Mouse (Mus musculus): Measurements from ENCODE around the gene Tex19.2.

Tex19.2 gene

DNA sequence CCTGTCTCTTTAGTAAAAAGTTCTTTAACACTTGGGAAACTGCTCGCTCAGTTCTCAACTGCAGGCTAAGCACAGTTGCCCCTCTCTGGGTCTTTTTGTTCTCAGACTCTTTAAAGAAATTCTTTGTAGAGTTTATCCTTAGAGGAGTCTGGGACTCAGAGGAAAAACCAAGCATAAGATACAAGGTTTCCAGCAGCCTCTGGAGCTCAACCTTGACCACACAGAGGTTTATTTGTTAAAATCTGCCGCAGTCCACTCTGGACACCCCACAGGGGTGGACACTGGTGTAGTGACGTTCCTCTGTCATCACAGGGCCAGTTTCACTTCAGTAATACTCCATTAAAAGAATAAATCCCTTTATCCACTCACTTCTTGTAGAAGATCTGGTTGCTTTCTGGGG, at the start of gene Tex19.2:
Gene Tex19.2, minus strand, starts transcription at position 101 of the 400 bp plus-strand sequence.
- DNase-seq (ENCODE audit: low spot score in 2 of 2), result no peak

DNA sequence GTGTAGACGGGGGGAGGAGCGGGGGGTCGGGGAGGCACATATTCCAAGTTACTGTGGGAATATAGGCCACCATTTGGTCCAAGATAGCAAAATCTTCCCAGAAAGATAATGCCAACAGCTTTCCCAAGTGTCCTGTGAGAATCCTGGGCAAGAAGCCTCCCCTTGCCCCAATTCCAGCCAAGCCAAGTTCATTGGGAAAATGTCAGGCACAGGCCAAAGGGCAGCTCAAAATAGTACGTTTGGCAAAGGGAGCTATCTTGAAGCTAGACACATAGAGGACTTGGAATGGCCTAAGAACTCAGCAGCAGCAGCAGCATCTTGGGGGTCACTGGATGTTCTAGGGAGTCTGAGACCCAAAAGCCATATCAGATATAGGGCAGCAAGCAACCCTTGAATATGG, 45.3 kb upstream of the Tex19.2 start:
- DNase-seq (ENCODE audit: low spot score in 2 of 2), result no peak

DNA sequence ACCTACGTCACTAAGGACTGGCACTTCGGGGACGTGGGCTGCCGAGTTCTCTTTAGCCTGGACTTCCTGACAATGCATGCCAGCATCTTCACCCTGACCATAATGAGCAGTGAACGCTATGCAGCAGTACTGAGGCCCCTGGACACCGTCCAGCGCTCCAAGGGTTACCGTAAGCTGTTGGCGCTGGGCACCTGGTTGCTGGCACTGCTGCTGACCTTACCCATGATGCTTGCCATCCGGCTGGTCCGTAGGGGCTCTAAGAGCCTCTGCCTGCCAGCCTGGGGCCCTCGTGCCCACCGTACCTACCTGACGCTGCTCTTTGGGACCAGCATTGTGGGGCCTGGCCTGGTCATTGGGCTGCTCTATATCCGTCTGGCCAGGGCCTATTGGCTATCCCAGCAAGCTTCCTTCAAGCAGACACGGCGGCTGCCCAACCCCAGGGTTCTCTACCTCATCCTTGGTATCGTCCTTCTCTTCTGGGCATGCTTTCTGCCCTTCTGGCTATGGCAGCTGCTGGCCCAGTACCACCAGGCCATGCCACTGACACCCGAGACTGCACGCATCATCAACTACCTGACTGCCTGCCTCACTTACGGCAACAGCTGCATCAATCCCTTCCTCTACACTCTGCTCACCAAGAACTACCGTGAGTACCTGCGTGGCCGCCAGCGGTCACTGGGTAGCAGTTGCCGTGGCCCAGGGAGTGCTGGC, 42.3 kb upstream of the Tex19.2 start:
- no peak for DNase-seq (ENCODE audit: low spot score in 2 of 2)

DNA sequence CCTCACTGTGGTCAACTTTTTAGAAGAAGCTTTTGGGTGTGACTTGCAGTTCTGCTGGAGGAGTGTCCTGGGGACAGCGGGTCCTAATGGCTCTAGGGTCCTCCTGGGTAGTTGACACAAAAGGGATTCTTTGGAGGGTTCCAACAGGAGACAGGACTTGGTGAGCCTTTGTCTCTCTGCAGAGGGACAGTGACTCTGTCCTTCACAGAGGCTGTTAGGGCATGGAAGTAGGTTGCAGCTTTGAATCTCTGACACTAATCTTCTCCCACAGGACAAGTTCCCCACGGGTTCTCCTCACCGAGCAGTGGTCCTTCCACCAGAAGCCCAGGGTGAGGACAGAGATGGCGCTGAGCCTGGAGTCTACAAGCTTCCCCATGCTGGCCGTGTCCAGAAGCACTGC, 41.5 kb upstream of the Tex19.2 start, which contains the start of gene Uts2r:
Gene Uts2r, plus strand, starts transcription at position 301 of the 400 bp plus-strand sequence.
- no peak for DNase-seq (ENCODE audit: low spot score in 2 of 2)

DNA sequence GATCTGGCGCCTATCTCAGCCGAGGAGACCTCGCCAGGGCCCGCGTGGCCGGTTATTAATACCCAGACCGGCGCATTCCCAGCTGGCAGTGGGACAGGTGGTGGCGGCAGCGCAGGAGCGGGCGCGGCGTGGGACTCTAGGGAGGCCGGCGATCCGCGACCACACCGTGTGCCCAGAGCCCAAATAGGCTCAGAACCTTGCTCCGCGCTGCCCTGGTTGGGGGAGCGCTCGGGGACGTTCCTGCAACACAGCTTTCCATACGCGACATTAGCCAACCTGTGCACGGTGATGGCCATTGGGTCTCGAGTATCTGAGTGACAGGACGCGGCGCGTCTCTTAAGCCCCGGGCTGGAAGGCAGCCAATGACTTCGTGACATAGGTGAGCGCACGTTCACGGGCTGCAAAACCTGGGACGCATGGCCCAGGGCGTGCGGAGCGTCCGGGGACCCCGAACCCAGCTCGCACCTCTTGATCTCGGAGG, 38.0 kb upstream of the Tex19.2 start:
- DNase-seq (ENCODE audit: low spot score in 2 of 2), result no peak

DNA sequence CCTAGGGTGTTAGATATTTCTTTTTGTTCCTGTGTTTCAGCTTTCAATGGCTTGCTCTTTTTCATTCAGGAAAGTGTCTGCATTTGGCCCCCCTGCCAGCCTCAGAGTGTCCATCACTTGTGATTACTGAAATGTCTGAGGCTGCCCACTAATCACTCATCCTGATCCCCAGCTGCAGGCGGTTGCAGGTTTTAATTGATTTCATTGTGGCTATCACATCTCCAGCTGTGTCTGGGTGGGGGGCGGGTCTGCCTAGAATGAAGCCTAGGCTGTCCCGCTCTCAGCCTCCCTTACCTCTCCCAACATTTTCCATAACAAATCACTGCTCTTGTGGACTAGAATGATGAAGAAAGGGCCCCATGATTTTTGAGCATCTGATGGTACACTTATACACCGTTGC, 35.7 kb upstream of the Tex19.2 start:
- DNase-seq (ENCODE audit: low spot score in 2 of 2), result no peak

DNA sequence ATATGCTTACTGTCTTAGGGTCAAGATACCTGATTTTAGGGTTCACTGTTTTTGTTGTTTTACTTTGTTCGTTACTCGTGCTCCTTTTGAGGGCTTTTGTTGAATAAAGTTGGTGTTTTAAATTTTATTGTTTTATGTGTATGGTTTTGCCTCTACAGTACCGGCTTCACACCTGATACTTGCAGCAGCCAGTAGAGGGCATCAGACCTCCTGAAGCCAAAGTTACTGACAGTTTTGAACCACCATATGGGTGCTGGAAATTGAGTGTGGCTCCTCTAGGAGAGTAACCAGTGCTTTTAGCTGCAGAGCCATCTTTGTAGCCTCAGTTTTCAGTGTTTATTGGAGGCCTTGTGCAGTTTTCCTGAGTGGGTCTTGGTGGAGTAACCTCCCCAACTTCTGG, 29.7 kb upstream of the Tex19.2 start:
- DNase-seq (ENCODE audit: low spot score in 2 of 2), result no peak

DNA sequence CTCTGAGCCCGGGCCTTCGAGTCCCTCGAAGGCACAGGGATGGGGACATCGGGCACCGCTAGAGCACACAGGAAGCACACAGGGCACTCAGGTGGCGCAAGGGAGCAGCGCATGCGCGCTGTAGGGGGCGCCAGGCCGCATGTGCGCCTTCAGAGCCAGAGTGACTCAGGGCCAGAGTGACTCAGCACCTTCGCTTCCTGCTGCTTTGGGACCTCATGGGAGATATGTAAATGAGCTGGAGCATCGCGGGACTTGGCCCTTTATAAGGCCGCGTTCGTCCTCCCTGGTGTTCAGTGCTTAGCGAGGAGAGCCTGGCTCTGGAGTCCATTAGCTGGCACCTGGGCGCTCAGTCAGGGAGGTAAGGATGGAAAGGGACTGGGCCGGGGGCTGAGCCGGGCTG, 27.4 kb upstream of the Tex19.2 start, which contains the start of gene Tex19.1:
Gene Tex19.1, plus strand, starts transcription at position 279 of the 400 bp plus-strand sequence.
- DNase-seq (ENCODE audit: low spot score in 2 of 2), result no peak

DNA sequence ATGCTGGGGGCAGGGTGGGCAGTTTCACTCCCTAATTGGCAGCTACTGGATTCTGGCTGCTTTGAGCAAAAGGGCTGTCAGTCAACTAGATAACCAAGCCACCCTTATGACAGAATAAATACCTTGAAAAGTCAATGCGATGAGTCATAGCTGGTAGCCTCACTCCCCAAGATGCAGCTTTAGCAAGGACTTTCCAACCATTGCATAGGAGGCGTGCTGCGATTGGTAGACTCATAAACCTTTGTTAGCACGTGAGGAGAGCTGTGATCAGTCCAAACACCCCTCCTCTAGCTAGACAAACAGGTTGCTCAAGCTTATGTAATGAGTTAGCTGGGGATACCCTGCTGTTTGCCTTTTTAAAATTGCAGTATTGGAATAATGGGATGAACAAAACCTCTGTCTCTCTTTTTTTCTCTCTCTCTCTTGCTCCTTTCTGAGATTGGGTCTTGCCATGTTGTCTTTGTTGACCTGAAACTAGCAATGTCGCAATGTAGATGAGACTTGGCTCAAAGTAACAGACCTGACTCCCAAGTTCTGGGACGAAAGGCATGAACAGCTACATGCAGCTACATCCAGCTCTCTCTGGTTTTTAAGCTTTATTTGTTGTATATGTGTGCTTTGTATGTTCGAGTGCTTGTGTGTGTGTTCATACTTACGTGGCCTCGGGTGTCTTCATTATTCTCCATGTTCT, 25.0 kb upstream of the Tex19.2 start:
- no peak for DNase-seq (ENCODE audit: low spot score in 2 of 2)

DNA sequence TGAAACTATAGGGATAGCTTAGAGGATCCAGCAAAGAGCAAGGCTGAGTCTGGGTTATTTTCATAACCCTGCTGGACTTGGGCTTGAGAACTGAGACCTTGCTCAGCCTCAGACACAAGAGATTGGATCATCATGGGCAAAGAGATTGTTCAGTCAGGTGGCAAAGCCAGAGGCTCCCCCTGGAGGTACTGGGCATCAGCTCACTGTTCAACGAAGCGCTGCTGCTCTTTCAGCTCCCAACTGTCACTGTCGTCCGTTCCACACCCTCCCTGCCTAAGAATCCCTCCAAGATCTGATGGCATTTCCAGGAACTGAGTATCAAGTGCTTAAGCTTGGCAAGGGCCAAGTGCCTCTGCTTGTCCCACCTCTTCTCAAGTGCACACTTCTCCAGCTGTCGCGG, 20.3 kb upstream of the Tex19.2 start:
- DNase-seq (ENCODE audit: low spot score in 2 of 2), result no peak

DNA sequence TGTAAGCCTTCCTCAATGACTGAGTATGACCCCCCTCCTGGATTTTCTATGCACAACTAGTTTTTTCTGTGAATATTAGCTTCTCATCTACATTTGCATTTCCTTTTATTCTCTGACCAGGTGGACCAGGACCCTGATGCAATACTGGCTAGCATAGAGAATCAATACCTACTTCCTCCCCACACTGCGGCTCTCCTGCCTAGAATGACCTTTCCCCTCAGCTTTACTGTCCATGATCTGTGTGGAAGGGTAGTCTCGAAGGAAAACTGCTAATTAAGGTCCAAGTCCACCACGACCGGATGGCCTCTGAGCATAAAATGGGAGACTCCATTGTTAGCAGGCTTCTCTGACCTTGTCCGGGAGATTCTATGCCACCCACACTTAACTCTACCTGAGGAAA, 19.2 kb upstream of the Tex19.2 start:
- DNase-seq (ENCODE audit: low spot score in 2 of 2), result no peak

DNA sequence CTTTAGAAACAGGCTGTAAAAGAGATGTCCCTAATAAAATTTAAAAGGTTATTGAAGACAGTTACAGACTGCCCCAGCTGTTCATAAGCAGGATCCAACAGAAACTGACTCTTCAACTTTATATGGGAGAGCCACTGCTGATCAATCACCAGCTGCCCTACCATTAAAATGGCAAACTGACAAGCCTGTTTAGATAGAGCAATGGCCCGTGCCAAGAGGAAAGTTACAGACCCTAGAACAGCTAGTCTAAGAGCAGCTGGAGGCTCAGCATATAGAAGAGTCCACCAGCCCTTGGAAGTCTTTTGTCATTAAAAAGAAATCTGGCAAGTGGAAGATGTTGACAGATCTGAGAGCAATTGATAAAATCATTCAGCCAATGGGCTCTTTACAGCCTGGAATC, 16.1 kb upstream of the Tex19.2 start:
- no peak for DNase-seq (ENCODE audit: low spot score in 2 of 2)

DNA sequence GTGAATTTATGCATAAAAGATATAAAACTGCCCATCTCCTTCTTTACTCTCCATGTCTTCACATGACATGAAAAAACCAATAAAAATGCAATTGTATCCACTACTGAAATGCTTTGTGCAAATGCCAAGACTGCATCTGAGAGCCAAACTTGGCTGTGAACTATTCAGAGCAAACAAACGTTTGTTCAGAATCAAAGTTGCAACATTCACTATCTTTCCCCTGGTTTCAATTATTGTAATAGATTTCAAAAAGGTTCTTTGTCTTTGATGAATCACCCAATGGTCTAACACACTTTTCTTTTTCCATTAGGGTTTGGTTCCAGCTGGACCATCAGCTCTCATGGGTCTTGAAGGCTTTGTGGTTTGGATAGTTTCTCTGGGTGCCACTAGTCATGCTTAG, 11.1 kb upstream of the Tex19.2 start:
- no peak for DNase-seq (ENCODE audit: low spot score in 2 of 2)

DNA sequence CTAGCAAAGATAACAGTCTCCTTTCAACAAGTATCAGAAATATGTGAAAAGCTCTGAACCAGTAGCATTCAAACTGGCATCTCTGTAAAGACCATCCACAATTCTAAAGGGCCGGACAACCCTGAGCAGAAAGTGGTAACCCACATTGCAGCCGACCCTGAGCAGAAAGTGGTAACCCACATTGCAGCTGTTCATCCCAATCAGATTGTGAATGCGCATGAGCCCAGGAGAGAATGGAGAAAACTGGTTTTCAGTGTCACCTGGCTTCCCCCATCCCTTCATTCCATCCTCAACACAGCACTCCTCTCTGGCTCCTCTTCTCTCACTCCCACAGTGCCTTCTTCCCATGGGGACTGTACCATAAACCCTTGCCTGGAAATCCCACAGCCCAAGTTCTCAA, 9.0 kb upstream of the Tex19.2 start:
- DNase-seq (ENCODE audit: low spot score in 2 of 2), result no peak

DNA sequence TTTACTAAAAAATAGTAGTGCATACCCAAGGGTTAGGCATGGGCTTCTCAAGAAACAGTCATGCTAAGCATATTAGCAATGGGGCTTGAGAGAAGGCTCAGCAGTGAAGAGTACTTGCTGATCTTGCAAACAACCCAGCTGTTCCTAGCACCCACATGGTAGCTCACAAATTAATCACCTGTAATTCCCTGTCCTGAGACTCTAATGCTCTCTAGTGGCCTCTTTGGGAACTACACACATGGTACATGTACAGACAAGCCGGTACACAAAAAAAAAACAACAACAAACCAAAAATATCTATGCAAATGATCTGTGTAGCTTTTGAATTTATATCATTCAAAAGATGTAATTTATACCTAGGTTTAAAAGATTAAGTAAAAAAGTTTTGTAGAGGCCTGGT, 7.9 kb upstream of the Tex19.2 start:
- no peak for DNase-seq (ENCODE audit: low spot score in 2 of 2)

DNA sequence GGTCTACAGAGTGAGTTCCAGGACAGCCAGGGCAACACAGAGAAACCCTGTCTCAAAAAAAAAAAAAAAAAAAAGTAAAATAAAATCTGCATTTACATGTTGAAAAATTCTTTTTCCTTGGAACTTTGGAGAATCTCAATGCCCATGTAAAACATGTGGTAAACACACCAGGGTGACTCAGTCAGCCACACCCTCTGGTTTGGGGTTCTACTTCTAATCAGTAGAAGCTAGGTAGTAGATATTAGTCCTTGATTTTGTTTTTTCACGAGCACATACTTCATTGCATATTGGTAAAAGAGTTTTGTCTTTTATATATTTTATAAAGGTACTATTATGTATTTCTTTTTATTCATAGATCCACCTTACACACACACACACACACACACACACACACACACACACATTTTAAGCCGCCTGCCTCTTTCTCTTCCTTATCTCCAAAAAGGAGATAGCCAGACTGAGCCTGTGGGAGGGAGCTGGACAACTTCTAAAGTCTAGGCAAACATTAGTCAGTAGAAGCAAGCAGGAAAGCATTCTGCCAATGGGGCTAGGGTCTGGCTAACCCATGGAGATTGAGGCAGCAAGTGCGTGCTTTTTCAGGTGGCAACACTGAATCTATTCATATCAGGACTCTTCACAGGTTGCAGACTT, 7.2 kb upstream of the Tex19.2 start:
- DNase-seq (ENCODE audit: low spot score in 2 of 2), result no peak

DNA sequence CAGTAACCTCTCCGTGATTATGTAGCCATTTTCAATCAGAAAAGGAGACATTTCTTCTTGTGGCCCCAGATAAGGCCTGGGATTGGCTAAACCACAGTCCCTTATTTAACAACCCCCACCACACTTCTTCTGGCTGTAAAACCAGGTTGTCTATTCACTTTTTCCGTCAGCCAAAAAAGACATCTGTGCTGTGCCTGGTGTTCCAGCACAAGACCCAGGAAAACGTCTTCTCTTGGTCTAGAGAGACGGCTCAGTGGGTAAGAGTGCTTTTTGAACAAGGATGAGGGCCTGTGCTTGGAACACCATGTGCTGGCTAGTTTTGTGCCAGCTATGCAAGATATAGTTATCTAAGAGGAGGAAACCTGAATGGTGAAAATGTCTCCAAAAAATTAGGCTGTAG, 5.0 kb upstream of the Tex19.2 start:
- DNase-seq (ENCODE audit: low spot score in 2 of 2), result no peak

DNA sequence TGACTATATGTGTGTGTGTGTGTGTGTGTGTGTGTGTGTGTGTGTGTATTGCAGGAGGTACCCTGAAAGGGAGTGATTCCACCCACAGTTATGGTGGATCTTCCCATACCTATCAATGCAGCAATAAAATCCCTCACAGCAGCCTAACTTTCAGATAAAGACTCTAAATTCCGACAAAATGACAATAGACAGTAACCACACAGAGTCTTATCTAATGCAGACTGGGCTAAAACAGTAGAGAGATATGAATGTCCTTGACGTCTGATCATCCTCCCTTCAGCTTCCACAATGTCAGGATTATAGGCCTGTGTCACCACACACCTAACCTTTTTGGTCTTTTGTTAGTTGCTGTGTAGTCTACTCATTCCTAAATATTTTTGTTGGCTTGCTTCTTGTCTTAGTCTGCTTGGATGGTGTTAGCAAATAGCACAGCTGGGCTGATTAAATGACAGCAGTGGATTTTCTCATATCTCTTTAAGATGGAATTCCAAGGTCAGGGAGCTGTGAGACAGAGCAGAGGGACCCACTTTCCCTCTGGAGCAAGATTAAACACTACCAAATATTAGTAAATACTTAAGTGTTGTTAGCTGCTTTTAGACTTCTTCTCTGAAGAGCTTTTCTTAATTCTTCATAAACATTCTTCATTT, 3.7 kb upstream of the Tex19.2 start:
- DNase-seq (ENCODE audit: low spot score in 2 of 2), result no peak

DNA sequence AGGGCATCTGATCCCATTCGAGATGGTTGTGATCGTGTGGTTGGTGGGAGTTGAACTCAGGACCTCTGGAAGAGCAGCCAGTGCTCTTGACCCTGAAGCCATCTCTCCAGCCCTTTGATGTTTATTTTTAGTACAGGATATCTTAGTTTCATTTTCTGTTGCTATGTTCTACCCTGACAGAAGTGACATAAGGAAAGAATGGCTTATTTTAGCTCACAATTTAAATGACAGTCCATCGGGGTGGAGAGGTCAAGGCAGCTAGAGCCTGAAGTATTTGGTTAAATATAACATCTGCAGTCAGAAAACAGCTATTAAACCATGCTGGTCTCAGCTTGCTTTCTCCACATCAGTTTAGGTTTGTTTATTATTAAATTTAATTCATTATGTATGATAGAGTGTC, 2.7 kb upstream of the Tex19.2 start:
- DNase-seq (ENCODE audit: low spot score in 2 of 2), result no peak

DNA sequence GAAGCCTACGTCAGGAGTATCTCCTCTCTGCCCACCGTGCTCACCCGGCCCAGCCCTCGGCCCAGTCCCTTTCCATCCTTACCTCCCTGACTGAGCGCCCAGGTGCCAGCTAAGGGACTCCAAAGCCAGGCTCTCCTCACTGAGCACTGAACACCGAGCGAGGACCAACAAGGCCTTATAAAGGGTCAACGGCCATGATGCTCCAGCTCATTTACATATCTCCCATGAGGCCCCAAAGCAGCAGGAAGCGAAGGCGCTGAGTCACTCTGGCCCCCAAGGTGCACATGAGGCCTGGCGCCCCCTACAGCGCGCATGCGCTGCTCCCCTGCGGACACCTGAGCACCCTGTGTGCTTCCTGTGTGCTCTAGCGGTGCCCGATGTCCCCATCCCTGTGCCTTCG, 371 bp downstream of the Tex19.2 start:
- DNase-seq (ENCODE audit: low spot score in 2 of 2), result no peak

DNA sequence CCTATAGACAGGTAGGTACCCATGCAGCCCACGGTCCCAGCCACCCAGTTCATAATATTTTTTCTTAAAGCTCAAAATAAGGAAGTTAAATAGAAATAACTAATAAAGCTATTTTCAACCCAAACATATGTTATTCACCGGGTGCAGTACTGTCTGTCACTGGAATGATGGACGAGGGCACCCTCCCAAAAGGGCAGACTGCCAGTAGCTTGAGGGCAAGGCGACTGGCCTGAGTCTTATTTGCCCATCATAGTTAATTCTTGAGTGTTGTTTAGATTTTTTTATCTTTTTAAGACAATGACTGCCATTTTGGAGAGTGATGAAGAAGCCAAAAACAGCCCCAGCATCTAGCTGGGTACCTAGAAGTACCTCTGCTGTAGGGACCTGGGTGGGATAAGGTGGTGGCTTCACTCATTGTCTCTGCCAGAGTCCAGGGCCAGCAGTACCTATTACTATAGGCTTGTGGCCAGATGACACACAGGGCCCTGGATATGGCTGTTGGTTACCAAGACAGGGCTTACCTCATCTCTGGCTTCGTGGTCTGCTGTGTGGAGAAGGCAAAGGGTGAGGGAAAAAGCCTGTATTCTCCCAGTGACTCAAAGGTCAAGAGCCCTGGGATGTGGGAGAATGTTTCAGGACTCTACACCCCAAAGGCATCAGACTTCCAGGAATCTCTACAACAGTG, 6.2 kb downstream of the Tex19.2 start:
- DNase-seq (ENCODE audit: low spot score in 2 of 2), result no peak

DNA sequence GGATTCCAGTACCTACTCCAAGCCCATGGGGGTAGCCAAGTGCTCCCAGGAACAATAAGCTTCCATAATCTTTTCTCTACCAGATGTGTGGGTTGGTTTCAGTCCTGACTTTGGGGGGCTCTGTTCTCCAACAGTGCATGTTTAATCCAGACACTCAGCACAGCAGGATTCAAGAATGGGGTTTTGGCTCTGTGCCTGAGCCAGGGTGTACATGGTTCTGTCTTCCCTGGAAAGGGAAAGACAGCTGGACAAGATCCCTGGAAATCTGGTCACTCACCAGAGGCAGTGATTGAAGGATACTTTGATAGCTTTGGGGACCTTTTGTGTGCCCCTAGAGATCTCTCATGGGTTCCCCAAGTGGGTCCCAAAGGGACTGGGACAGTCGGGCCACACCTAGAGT, 6.9 kb downstream of the Tex19.2 start:
- no peak for DNase-seq (ENCODE audit: low spot score in 2 of 2)
